Mouse (Mus musculus) midbrain, embryonic 16.5 days (tissue): ENCODE measurements around the gene Ssh1. TPM values are rescaled to one million over a fixed set of nuclear protein-coding genes. Genes with fewer than 3 reads are reported as not detected.

Source experiments
- ATAC-seq: fragments of 200-750 bp; cut with Nextera tagmentation; 2 replicates; pipeline ENCODE4 v1.8.0; 2017; ENCODE audit warnings: moderate TSS enrichment
- H3K27ac ChIP-seq: fragments of 300-500 bp; sonication (generic); 2 replicates; pipeline ENCODE4 v1.5.1; 2014; ENCODE audit warnings: mild to moderate bottlenecking, low read length, mixed read lengths
- H3K27me3 ChIP-seq: fragments of 300-500 bp; sonication (generic); 2 replicates; pipeline ENCODE4 v1.6.1; 2014; ENCODE audit warnings: low read depth, low read length, mixed read lengths; ENCODE audit not compliant: control insufficient read depth, insufficient read depth
- H3K36me3 ChIP-seq: fragments of 300-500 bp; sonication (generic); 2 replicates; pipeline ENCODE4 v1.6.1; 2014; ENCODE audit warnings: mild to moderate bottlenecking, low read length, moderate library complexity, mixed read lengths; ENCODE audit not compliant: control insufficient read depth, insufficient read depth
- H3K4me1 ChIP-seq: fragments of 300-500 bp; sonication (generic); 2 replicates; pipeline ENCODE4 v1.6.1; 2014; ENCODE audit warnings: mild to moderate bottlenecking, low read length, mixed read lengths; ENCODE audit not compliant: control insufficient read depth, insufficient read depth
- H3K4me2 ChIP-seq: fragments of 300-500 bp; sonication (generic); 2 replicates; pipeline ENCODE4 v1.6.1; 2014; ENCODE audit warnings: mild to moderate bottlenecking, low read length, mixed read lengths
- H3K4me3 ChIP-seq: fragments of 300-500 bp; sonication (generic); 2 replicates; pipeline ENCODE4 v1.5.1; 2014; ENCODE audit warnings: low read depth, mild to moderate bottlenecking, low read length, moderate library complexity, mixed read lengths
- H3K9ac ChIP-seq: fragments of 300-500 bp; sonication (generic); 2 replicates; pipeline ENCODE4 v1.6.1; 2014; ENCODE audit warnings: low read depth, low read length, mixed read lengths
- H3K9me3 ChIP-seq: fragments of 300-500 bp; sonication (generic); replicated peaks from 2 replicates; pipeline ENCODE4 v1.6.1; 2014; ENCODE audit warnings: mild to moderate bottlenecking, low read length, mixed read lengths; ENCODE audit not compliant: control insufficient read depth, poor library complexity, severe bottlenecking
- WGBS: fragments of 180-500 bp; shearing (Covaris S2); extraction: QIAGEN DNeasy Blood & Tissue Kit; methylation state at CpG from one replicate; pipeline ENCODE4 v1.1.7; 2014; 5-methylcytosine and 5-hydroxymethylcytosine counted together
- polyA plus RNA-seq: library from polyadenylated mRNA; unstranded; fragments of >200 nt; fragmentation: Nextera tagmentation; extraction: Ambion mirVana; gene quantifications from 2 replicates; pipeline ENCODE4 v1.2.1, GENCODE M21; 2015

Gene Ssh1
- polyA plus RNA-seq, 1 experiment from 2014 or later = 9.4 TPM

DNA sequence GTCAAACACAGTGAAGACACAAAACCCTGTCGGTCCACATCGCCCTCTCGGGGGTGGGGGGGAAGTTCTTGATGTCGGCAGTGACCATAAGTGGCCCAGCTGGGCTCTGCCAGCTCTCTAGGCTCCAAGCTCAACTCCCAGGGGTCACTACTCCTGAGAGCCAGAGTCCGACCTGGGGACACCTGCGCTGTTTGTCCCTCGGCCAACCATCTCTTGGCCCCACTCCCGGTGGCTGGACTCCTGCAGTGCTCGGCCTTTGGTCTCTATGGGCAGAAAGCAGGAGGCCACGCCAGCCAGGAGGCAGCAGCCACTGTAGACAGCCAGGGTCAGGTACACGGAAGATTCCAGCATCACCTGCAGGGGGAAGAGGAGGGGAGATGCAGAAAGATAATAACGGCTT, 34.4 kb upstream of the Ssh1 start:
- Histone ChIP-seq H3K27me3 (no peaks in the 10 kb centered on the region), H3K9ac (no peak overlapping the region), H3K4me2 (no peak overlapping the region), H3K4me3 (no peak overlapping the region), H3K27ac (no peak overlapping the region), H3K9me3 (no peaks in the 10 kb centered on the region), H3K4me1 (peaks cover 6% of the 10 kb centered on the region), H3K36me3 (peaks cover 13% of the 10 kb centered on the region; the same call in 1 of the 2 replicates)
- WGBS = 82% methylated on average over 12 of the region's 12 CpGs
- no peak for ATAC-seq

DNA sequence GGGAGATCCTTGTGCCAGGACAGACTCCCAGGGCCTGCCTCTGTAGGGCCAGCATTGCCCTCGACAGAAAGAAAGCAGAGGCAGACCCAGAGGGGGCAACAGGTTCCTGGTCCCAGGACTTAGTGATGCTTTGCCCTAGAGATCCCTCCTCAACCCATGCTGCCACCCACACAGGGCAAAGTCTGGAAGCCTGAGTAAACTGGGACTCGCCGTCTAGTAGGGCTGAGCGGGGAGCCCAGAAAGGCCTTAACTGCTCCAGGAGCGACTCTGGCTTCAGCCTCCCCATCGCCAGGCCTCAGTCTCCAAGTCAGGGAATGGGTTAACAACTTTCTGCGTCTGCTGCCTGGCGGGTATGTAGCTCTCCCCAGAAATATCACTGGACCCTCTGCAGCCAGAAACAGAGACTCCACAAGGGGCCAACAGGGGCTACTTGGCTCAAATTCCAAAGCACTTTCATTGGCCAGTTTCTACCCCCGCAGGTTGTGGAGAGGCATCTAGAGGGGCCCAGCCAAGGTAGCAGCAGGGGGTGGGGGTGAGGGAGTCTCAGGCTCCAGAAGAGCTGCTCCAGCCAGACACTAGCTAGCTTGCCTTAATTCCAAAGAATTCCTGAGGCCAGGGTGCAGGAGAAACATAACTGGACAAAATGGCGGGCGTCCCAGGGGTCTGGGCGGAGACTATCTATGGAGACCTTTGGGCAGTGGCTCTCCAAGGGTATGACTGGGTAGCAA, 33.7 kb upstream of the Ssh1 start:
- no peak for ATAC-seq
- H3K4me1 ChIP-seq = peaks cover 6% of the 10 kb centered on the region
- peaks cover 10% of the 10 kb centered on the region; the same call in 1 of the 2 replicates for H3K36me3 ChIP-seq
- no peak overlapping the region for H3K27ac ChIP-seq
- no peak overlapping the region for H3K4me2 ChIP-seq
- no peaks in the 10 kb centered on the region for H3K27me3 ChIP-seq
- WGBS = 88% methylated on average over 12 of the region's 12 CpGs
- H3K9ac ChIP-seq = no peak overlapping the region
- no peaks in the 10 kb centered on the region for H3K9me3 ChIP-seq
- no peak overlapping the region for H3K4me3 ChIP-seq

DNA sequence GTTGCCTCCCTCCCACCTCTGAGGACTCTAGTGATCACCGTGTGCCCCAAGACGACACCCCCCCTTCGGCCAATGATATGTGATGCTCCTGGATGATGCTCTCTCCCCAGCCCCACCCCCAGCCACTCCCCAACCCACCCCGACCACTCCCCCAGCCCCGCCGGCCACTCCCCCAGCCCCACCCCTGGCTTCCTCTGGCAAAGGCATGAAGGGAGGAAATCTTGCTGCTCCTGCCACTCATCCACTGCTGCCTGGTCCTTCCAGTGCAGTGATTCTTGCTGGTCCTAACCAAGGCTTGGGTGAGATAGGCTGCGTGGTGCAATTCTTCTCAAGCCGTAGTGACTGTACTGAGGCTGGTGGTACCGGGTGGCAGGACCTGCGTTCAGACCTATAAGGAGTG, 31.2 kb upstream of the Ssh1 start:
- no peak overlapping the region for H3K4me3 ChIP-seq
- H3K4me1 ChIP-seq = peaks cover 6% of the 10 kb centered on the region
- no peaks in the 10 kb centered on the region for H3K27me3 ChIP-seq
- no peaks in the 10 kb centered on the region for H3K9me3 ChIP-seq
- peak; percentile 30; the same call in 1 of the 2 replicates for ATAC-seq
- no peak overlapping the region for H3K27ac ChIP-seq
- H3K4me2 ChIP-seq = 0 out of 2 replicates have a peak overlapping the region, but pooled peaks have one; percentile 15
- peaks cover 3% of the 10 kb centered on the region; the same call in 1 of the 2 replicates for H3K36me3 ChIP-seq
- H3K9ac ChIP-seq = no peak overlapping the region
- WGBS = 14% methylated on average over 8 of the region's 10 CpGs

DNA sequence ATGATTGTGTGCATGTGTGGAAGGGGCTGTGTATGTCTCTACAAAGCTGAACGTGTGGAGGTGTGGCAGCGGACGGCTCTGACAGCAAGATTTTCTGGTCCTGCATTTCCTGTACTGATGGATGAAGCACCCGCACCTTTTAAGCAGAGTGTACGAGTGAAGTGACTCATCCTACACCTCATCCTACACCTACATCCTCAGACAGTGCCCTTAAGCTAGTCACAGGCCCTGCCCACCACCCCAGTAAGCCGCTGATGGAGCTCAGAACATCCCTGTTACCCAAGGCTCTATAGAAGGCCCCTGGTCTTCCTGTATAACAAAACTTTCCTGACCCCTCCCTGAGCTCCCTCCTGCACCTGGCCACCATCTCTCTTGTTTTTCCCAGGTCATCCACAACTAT, 30.7 kb upstream of the Ssh1 start:
- no peaks in the 10 kb centered on the region for H3K27me3 ChIP-seq
- no peaks in the 10 kb centered on the region for H3K9me3 ChIP-seq
- H3K27ac ChIP-seq = no peak overlapping the region
- peaks cover 6% of the 10 kb centered on the region for H3K4me1 ChIP-seq
- H3K9ac ChIP-seq = no peak overlapping the region
- 61% methylated on average over 6 of the region's 6 CpGs for WGBS
- ATAC-seq = peak; percentile 15; the same call in 1 of the 2 replicates
- H3K36me3 ChIP-seq = peaks cover 3% of the 10 kb centered on the region; the same call in 1 of the 2 replicates
- H3K4me2 ChIP-seq = no peak overlapping the region
- no peak overlapping the region for H3K4me3 ChIP-seq

DNA sequence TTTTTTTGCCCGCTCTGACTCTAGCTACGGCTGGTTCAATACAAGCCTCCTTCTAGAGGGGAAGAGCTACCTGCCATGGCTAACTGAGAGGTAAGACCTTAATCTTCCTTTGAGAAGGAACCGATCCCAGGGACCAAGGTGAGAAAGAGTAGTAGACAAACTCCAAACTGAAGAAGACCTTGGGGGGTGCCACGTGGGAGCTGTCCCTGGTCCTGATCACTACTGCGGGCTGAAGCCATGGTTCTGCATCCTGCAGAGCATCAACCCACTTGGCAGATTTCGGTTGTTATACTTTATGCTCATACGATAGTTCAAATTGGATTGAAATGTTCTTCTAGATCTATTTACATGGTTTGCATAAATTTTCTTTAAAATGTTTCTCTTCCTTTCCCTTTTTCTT, 21.4 kb upstream of the Ssh1 start:
- Histone ChIP-seq H3K27ac (no peak overlapping the region), H3K9me3 (no peaks in the 10 kb centered on the region), H3K36me3 (no peaks in the 10 kb centered on the region), H3K9ac (no peak overlapping the region), H3K27me3 (no peaks in the 10 kb centered on the region), H3K4me3 (no peak overlapping the region), H3K4me2 (no peak overlapping the region), H3K4me1 (no peaks in the 10 kb centered on the region)
- WGBS = 68% methylated on average over 7 of the region's 7 CpGs
- no peak for ATAC-seq

DNA sequence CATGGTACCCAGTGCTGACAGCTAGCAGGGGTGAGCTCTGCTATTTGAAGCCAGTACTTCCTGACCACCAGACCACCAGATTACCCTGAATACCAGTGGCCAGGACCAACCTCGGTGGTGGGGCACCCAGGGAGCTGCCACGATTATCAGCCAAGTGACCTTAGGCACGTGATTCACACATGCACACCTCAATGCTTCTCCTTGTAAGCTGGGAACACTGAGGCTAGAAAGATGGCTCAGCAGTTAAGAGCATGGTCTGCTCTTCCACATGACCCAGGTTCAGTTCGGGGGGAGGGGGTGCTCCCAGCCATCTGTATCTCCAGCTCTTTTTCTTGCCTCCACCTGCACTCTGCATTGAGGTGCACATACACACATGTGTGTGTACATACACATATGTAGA, 15.4 kb upstream of the Ssh1 start:
- H3K4me2 ChIP-seq = no peak overlapping the region
- ATAC-seq = no peak
- H3K27ac ChIP-seq = no peak overlapping the region
- H3K27me3 ChIP-seq = no peaks in the 10 kb centered on the region
- no peaks in the 10 kb centered on the region for H3K9me3 ChIP-seq
- H3K36me3 ChIP-seq = no peaks in the 10 kb centered on the region
- 79% methylated on average over 4 of the region's 4 CpGs for WGBS
- H3K4me3 ChIP-seq = no peak overlapping the region
- no peaks in the 10 kb centered on the region for H3K4me1 ChIP-seq
- H3K9ac ChIP-seq = no peak overlapping the region

DNA sequence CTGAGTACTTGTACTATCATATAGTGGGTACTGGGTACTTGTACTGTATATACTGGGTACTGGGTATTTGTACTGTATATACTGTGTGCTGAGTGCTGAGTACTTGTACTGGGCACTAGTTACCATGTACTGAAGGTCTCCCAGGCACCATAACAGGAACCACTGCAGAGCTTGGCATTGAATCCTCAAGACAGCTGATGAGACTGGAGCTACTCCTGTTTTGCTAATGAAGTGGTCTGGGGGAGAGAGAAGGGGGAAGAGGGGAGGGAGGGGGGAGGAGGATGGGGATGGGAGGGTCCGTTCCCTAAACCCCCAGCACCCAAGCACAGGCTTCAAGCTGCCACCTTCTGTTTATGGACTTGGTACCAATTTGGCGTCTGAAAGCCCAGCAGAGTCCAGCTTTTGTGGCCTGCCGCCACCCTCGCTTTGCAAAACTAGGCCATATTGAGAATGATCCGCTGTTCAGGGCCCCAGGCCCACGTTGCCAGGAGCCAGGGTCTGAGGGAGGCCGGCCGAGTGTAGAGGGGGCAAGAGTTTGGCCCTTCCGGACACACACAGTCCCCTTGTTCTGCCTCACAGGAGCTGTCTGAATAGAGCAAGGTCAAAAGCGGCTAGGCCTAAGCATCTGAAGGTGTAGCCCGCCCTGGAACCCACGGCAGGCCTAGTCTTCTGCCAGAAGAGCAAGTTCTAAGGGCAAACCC, 14.2 kb upstream of the Ssh1 start:
- Histone ChIP-seq H3K27me3 (no peaks in the 10 kb centered on the region), H3K4me1 (no peaks in the 10 kb centered on the region), H3K4me3 (no peak overlapping the region), H3K27ac (no peak overlapping the region), H3K4me2 (no peak overlapping the region), H3K9me3 (no peaks in the 10 kb centered on the region), H3K36me3 (no peaks in the 10 kb centered on the region), H3K9ac (no peak overlapping the region)
- ATAC-seq = no peak
- WGBS = 75% methylated on average over 12 of the region's 12 CpGs

DNA sequence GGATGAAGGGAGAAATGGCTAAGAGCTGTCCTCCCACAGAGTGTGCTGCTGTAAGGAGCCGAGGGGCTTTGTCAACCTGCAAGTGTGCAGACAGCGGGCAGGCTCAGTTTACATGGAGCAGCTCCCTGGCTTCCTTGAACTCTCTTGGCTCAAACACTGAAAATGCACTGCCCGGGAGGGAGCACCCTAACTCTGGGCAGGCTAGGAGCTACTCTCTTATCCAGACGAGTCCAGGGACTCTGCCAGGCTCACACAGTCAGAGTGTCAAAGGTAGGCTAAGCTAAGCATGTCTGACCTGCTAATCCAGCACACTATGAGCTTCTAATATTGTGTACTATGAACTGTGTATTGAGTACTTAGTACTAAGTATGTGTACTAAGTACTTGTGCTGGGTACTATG, 13.3 kb upstream of the Ssh1 start:
- H3K9me3 ChIP-seq = no peaks in the 10 kb centered on the region
- 82% methylated on average over 4 of the region's 4 CpGs for WGBS
- ATAC-seq = no peak
- no peak overlapping the region for H3K9ac ChIP-seq
- H3K4me2 ChIP-seq = no peak overlapping the region
- H3K27me3 ChIP-seq = no peaks in the 10 kb centered on the region
- no peak overlapping the region for H3K4me3 ChIP-seq
- no peaks in the 10 kb centered on the region for H3K4me1 ChIP-seq
- no peaks in the 10 kb centered on the region for H3K36me3 ChIP-seq
- no peak overlapping the region for H3K27ac ChIP-seq

DNA sequence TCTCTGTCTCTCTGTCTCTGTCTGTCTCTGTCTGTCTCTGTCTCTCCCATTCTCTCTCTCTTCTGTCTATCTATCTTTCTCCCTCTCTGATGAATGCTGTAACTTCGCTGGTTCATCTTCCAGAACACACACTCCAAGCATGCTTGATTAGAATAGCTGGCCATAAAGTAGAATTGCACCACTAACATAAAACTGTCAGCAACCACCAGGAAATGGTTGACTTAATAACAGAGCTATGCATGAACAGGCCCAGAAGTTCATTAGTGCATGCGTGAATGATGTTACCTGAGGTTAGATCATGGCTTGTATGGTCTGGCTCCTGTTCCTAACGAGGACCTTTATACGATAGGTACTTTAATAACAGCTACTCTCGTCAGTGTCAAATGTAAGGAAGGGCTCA, 11.4 kb upstream of the Ssh1 start:
- Histone ChIP-seq H3K4me3 (no peak overlapping the region), H3K27me3 (no peaks in the 10 kb centered on the region), H3K9ac (no peak overlapping the region), H3K9me3 (no peaks in the 10 kb centered on the region), H3K4me1 (no peaks in the 10 kb centered on the region), H3K4me2 (no peak overlapping the region), H3K27ac (no peak overlapping the region), H3K36me3 (no peaks in the 10 kb centered on the region)
- WGBS = 86% methylated on average over 5 of the region's 5 CpGs
- no peak for ATAC-seq
